Mouse (Mus musculus) MEL (cell line): ENCODE data around the gene Pip5k1b. TPM values are rescaled to one million over a fixed set of nuclear protein-coding genes. Genes with fewer than 3 reads are reported as not detected.

Experiments used
- DNase-seq: peaks from one replicate; pipeline ENCODE4 v3.0.0; 2011; ENCODE audit warnings: low read depth, low spot score
- H3K27ac ChIP-seq: 2 replicates; pipeline ENCODE4 v1.5.1; 2012; ENCODE audit warnings: low read depth, mild to moderate bottlenecking, control low read depth, low read length, moderate library complexity; ENCODE audit not compliant: control insufficient read depth
- H3K27me3 ChIP-seq, 2 experiments: fragments of 150-350 bp in 1 of 2; sonication (generic) in 1 of 2; 2 replicates each; pipeline ENCODE4 v1.6.1; 2012; ENCODE audit warnings: low read length in 2 of 2, mild to moderate bottlenecking in 2 of 2, improper control_type of control experiment in 1 of 2, moderate library complexity in 1 of 2; ENCODE audit not compliant: insufficient read depth in 2 of 2, control insufficient read depth in 1 of 2
- H3K36me3 ChIP-seq, 2 experiments: 2 replicates each; pipeline ENCODE4 v1.6.1; 2012 to 2014; ENCODE audit warnings: low read length in 2 of 2, improper control_type of control experiment in 1 of 2, inconsistent platforms in 1 of 2, mild to moderate bottlenecking in 1 of 2; ENCODE audit not compliant: insufficient read depth in 2 of 2, control insufficient read depth in 1 of 2
- H3K4me1 ChIP-seq, 2 experiments: fragments of 150-350 bp in 1 of 2; sonication (generic) in 1 of 2; 2 replicates each; pipeline ENCODE4 v1.6.1; 2012; ENCODE audit warnings: low read length in 2 of 2, improper control_type of control experiment in 1 of 2, mild to moderate bottlenecking in 1 of 2; ENCODE audit not compliant: insufficient read depth in 2 of 2, control insufficient read depth in 1 of 2
- H3K4me3 ChIP-seq, 2 experiments: fragments of 150-350 bp in 1 of 2; sonication (generic) in 1 of 2; 2 replicates each; pipeline ENCODE4 v1.5.1; 2012; ENCODE audit warnings: low read depth in 2 of 2, low read length in 2 of 2, mild to moderate bottlenecking in 2 of 2, moderate library complexity in 2 of 2, control low read depth in 1 of 2, improper control_type of control experiment in 1 of 2; ENCODE audit not compliant: control insufficient read depth in 1 of 2, insufficient read depth in 1 of 2
- H3K79me2 ChIP-seq: 2 replicates; pipeline ENCODE4 v1.6.1; 2012; ENCODE audit warnings: mild to moderate bottlenecking, low read length, moderate library complexity; ENCODE audit not compliant: control insufficient read depth, poor library complexity, insufficient read depth
- H3K9ac ChIP-seq: 2 replicates; pipeline ENCODE4 v1.6.1; 2012; ENCODE audit warnings: low read depth, mild to moderate bottlenecking, control low read depth, low read length, moderate library complexity; ENCODE audit not compliant: control insufficient read depth, poor library complexity, severe bottlenecking
- H3K9me3 ChIP-seq: fragments of 150-350 bp; sonication (generic); replicated peaks from 2 replicates; pipeline ENCODE4 v1.6.1; 2012; ENCODE audit warnings: mild to moderate bottlenecking, low read length, improper control_type of control experiment, moderate library complexity; ENCODE audit not compliant: insufficient read depth
- CHD2 ChIP-seq: IDR thresholded peaks from 2 replicates; pipeline ENCODE4 v1.6.1; 2011; ENCODE audit warnings: low read length, improper control_type of control experiment
- CTCF ChIP-seq, 3 experiments: IDR thresholded peaks in 2 of 3; conservative IDR thresholded peaks in 1 of 3; 2 replicates each; pipeline ENCODE4 v1.5.1; 2011 to 2012; ENCODE audit warnings: low read length in 3 of 3, low read depth in 2 of 3, mild to moderate bottlenecking in 2 of 3, improper control_type of control experiment in 1 of 3, inconsistent platforms in 1 of 3, mixed read lengths in 1 of 3, moderate library complexity in 1 of 3; ENCODE audit not compliant: control insufficient read depth in 1 of 3, insufficient read depth in 1 of 3, poor library complexity in 1 of 3, severe bottlenecking in 1 of 3
- E2F4 ChIP-seq: IDR thresholded peaks from 2 replicates; pipeline ENCODE4 v1.6.1; 2011; ENCODE audit warnings: low read depth, low read length, improper control_type of control experiment, borderline replicate concordance
- EP300 ChIP-seq, 2 experiments: IDR thresholded peaks; 2 replicates each; pipeline ENCODE4 v1.6.1; 2011; ENCODE audit warnings: improper control_type of control experiment in 2 of 2, low read length in 2 of 2, low read depth in 1 of 2, mild to moderate bottlenecking in 1 of 2
- ETS1 ChIP-seq: IDR thresholded peaks from 2 replicates; pipeline ENCODE4 v1.6.1; 2012; ENCODE audit warnings: low read depth, mild to moderate bottlenecking, inconsistent platforms, low read length, improper control_type of control experiment, moderate library complexity
- HCFC1 ChIP-seq: IDR thresholded peaks from 2 replicates; pipeline ENCODE4 v1.6.1; 2012; ENCODE audit warnings: low read depth, mild to moderate bottlenecking, inconsistent platforms, low read length, improper control_type of control experiment, moderate library complexity
- JUND ChIP-seq: IDR thresholded peaks from 2 replicates; pipeline ENCODE4 v1.6.1; 2011; ENCODE audit warnings: low read depth, mild to moderate bottlenecking, improper control_type of control experiment, low read length
- KAT2A ChIP-seq: conservative IDR thresholded peaks from 2 replicates; pipeline ENCODE4 v1.6.1; 2012; ENCODE audit warnings: low read depth, low read length, improper control_type of control experiment, inconsistent platforms
- MAFK ChIP-seq: IDR thresholded peaks from 2 replicates; pipeline ENCODE4 v1.6.1; 2011; ENCODE audit warnings: low read depth, mild to moderate bottlenecking, low read length, improper control_type of control experiment, borderline replicate concordance
- MAX ChIP-seq: IDR thresholded peaks from 2 replicates; pipeline ENCODE4 v1.6.1; 2011; ENCODE audit warnings: low read length, improper control_type of control experiment
- MAZ ChIP-seq: IDR thresholded peaks from 2 replicates; pipeline ENCODE4 v1.6.1; 2012; ENCODE audit warnings: low read depth, mild to moderate bottlenecking, inconsistent platforms, low read length, improper control_type of control experiment
- MEF2A ChIP-seq: IDR thresholded peaks from 2 replicates; pipeline ENCODE4 v1.6.1; 2014; ENCODE audit warnings: low read depth, mild to moderate bottlenecking, inconsistent platforms, low read length, improper control_type of control experiment; ENCODE audit not compliant: poor library complexity, insufficient replicate concordance, severe bottlenecking; ENCODE audit errors: extremely low read depth
- MYB ChIP-seq: IDR thresholded peaks from 2 replicates; pipeline ENCODE4 v1.6.1; 2011; ENCODE audit warnings: mild to moderate bottlenecking, low read depth, low read length, improper control_type of control experiment
- MYC ChIP-seq: IDR thresholded peaks from 2 replicates; pipeline ENCODE4 v1.6.1; 2011; ENCODE audit warnings: low read depth, mild to moderate bottlenecking, low read length, improper control_type of control experiment, moderate library complexity
- NRF1 ChIP-seq: IDR thresholded peaks from 2 replicates; pipeline ENCODE4 v1.6.1; 2014; ENCODE audit warnings: low read depth, mild to moderate bottlenecking, inconsistent platforms, low read length, improper control_type of control experiment, moderate library complexity; ENCODE audit not compliant: poor library complexity, insufficient read depth, severe bottlenecking
- POLR2A ChIP-seq, 2 experiments: IDR thresholded peaks; 2 replicates each; pipeline ENCODE4 v1.6.1; 2011 to 2012; ENCODE audit warnings: low read length in 2 of 2, mild to moderate bottlenecking in 2 of 2, control low read depth in 1 of 2, improper control_type of control experiment in 1 of 2, low read depth in 1 of 2, moderate library complexity in 1 of 2; ENCODE audit not compliant: control insufficient read depth in 1 of 2, insufficient read depth in 1 of 2, poor library complexity in 1 of 2
- POLR2AphosphoS5 ChIP-seq: IDR thresholded peaks from 2 replicates; pipeline ENCODE4 v1.6.1; 2012; ENCODE audit warnings: low read depth, borderline replicate concordance, mild to moderate bottlenecking, inconsistent platforms, low read length, moderate library complexity, mixed read lengths
- RAD21 ChIP-seq: IDR thresholded peaks from 2 replicates; pipeline ENCODE4 v1.6.1; 2011; ENCODE audit warnings: mild to moderate bottlenecking, low read depth, low read length, improper control_type of control experiment
- SIN3A ChIP-seq: IDR thresholded peaks from 2 replicates; pipeline ENCODE4 v1.6.1; 2012; ENCODE audit warnings: low read length, improper control_type of control experiment, inconsistent platforms
- TBP ChIP-seq: IDR thresholded peaks from 2 replicates; pipeline ENCODE4 v1.8.0; 2011; ENCODE audit warnings: low read depth, low read length, improper control_type of control experiment
- UBTF ChIP-seq: IDR thresholded peaks from 2 replicates; pipeline ENCODE4 v1.6.1; 2012; ENCODE audit warnings: low read depth, mild to moderate bottlenecking, inconsistent platforms, low read length, improper control_type of control experiment, moderate library complexity, borderline replicate concordance; ENCODE audit not compliant: insufficient read depth
- USF1 ChIP-seq: IDR thresholded peaks from 2 replicates; pipeline ENCODE4 v1.6.1; 2014; ENCODE audit warnings: low read depth, mild to moderate bottlenecking, inconsistent platforms, low read length, improper control_type of control experiment, moderate library complexity
- ZC3H11A ChIP-seq: IDR thresholded peaks from 2 replicates; pipeline ENCODE4 v1.6.1; 2012; ENCODE audit warnings: low read depth, mild to moderate bottlenecking, inconsistent platforms, low read length, improper control_type of control experiment
- ZMIZ1 ChIP-seq: IDR thresholded peaks from 2 replicates; pipeline ENCODE4 v1.6.1; 2012; ENCODE audit warnings: low read depth, mild to moderate bottlenecking, inconsistent platforms, low read length, improper control_type of control experiment, moderate library complexity
- ZNF384 ChIP-seq: IDR thresholded peaks from 2 replicates; pipeline ENCODE4 v1.6.1; 2012; ENCODE audit warnings: low read depth, mild to moderate bottlenecking, inconsistent platforms, low read length, improper control_type of control experiment
- polyA plus RNA-seq, 2 experiments: library from polyadenylated mRNA; stranded (reverse) in 1 of 2; unstranded in 1 of 2; fragments of >175 nt in 1 of 2; fragments of >200 nt in 1 of 2; gene quantifications; 2 replicates each; pipeline versions ENCODE4 v1.2.1 to v1.2.4; 2012; ENCODE audit warnings: low replicate concordance in 2 of 2, low read depth in 1 of 2; ENCODE audit not compliant: insufficient read length in 2 of 2, insufficient read depth in 1 of 2, missing spikeins in 1 of 2
- total RNA-seq: library from RNA; depleted of rRNA; stranded (reverse); fragments of 300-350 nt; gene quantifications from 2 replicates; pipeline ENCODE4 v1.2.3, GENCODE M21; 2012

Pip5k1b gene
- total and polyA plus RNA-seq, 3 experiments: 3.4 to 10.0 TPM; not detected in 1

DNA sequence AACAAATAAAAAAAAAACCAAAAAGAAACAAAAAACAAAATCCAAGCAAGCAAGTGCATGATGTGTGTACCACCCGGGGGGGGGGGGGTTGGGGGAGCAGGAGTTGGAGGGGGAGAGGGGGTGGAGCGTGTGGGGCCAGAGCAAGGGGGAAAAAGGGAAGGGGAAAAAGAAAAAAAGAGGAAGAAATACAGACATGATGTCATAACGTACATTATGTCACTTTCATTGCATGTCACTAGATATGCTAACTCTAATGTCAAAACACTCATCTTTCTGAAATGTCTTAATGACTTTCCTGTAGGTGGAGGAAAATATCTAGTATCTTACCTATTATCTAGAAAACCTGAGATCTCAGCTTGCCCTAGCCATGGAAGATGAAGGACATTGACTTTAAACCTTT is 92.7 kb downstream of the Pip5k1b start:
- H3K27ac ChIP-seq: no peak overlapping the region
- DNase-seq: no peak
- TF ChIP-seq E2F4 (no peak), ZNF384 (no peak), KAT2A (no peak), CHD2 (no peak), MAX (no peak), UBTF (no peak), SIN3A (no peak), USF1 (no peak), MAZ (no peak), ETS1 (no peak), HCFC1 (no peak), POLR2A (IDR thresholded peaks at IDR 0.05; ENCODE audit: control insufficient read depth in 1 of 2, insufficient read depth in 1 of 2, low read depth in 1 of 2, low read length in 2 of 2, poor library complexity in 1 of 2) (no peak), JUND (no peak), ZC3H11A (no peak), MYC (no peak), TBP (no peak), MAFK (no peak), MEF2A (no peak)
- no peak overlapping the region for H3K4me3 ChIP-seq
- no peaks in the 10 kb centered on the region for H3K27me3 ChIP-seq
- no peaks in the 10 kb centered on the region for H3K36me3 ChIP-seq
- H3K9ac ChIP-seq: no peak overlapping the region
- H3K79me2 ChIP-seq: no peaks in the 10 kb centered on the region
- H3K9me3 ChIP-seq: no peaks in the 10 kb centered on the region
- no peaks in the 10 kb centered on the region for H3K4me1 ChIP-seq

DNA sequence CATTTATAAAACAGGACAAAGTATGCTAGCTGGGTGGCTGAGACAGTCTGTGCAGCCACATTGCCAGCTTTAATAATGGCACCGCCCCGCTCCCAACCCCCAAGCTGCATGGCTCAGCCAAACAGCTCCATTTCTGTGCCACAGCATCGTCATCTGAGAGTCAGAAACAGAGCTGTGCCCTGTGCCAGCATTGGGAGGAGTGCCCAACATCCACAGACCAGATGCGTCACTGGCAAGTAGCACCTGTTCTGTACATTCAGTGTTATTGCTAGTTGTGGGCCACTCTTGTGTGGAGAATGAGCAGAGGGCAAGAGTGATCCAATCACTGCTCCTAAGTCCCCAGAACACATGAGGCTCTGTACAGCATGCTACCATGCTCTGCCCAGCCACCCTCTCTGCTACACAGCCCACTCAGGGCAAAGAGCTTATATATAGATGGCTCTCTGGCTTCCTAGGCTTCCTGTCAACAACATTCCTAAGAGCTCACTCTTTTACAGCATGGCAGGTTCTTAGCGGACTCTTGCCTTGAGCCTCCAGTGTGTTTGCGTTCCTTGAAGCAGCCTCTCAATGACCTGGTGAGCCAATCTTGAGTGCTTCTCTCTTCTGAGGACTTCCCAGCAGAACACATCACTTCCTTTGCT is 99.0 kb downstream of the Pip5k1b start:
- no peak overlapping the region for H3K4me3 ChIP-seq
- H3K9ac ChIP-seq: no peak overlapping the region
- no peaks in the 10 kb centered on the region for H3K79me2 ChIP-seq
- H3K36me3 ChIP-seq: peaks cover 0 to 21% of the 10 kb centered on the region in 2 experiments; a peak in 2 of 4 replicates
- TF ChIP-seq ZNF384 (no peak), ZMIZ1 (no peak), POLR2A (IDR thresholded peaks at IDR 0.05; ENCODE audit: control insufficient read depth in 1 of 2, insufficient read depth in 1 of 2, low read depth in 1 of 2, low read length in 2 of 2, poor library complexity in 1 of 2) (no peak), USF1 (no peak), MAZ (no peak), TBP (no peak), MAFK (no peak), MYB (no peak), KAT2A (no peak), CTCF (IDR thresholded peaks at IDR 0.05 in 2 of 3, conservative IDR thresholded peaks at IDR 0.05 in 1 of 3; ENCODE audit: control insufficient read depth in 1 of 3, insufficient read depth in 1 of 3, low read depth in 2 of 3, low read length in 3 of 3, poor library complexity in 1 of 3, severe bottlenecking in 1 of 3) (no peak), NRF1 (no peak), EP300 (IDR thresholded peaks at IDR 0.05; ENCODE audit: low read depth in 1 of 2, low read length in 2 of 2) (no peak), E2F4 (no peak), MEF2A (no peak), POLR2AphosphoS5 (no peak), RAD21 (no peak)
- TF ChIP-seq, all 39 proteins: peak for 0
- H3K4me1 ChIP-seq: peaks cover 12 to 16% of the 10 kb centered on the region in 2 experiments
- H3K27me3 ChIP-seq: no peaks in the 10 kb centered on the region
- H3K27ac ChIP-seq: no peak overlapping the region
- no peaks in the 10 kb centered on the region for H3K9me3 ChIP-seq
- no peak for DNase-seq
